Mouse (Mus musculus) thymus, adult 2 months (tissue): ENCODE data around the gene Mmaa.

Experiments
- CTCF ChIP-seq: fragments of 200-500 bp; IDR thresholded peaks from 2 replicates; pipeline ENCODE4 v1.5.1; 2012; ENCODE audit warnings: mild to moderate bottlenecking, control low read depth, low read length, moderate library complexity, borderline replicate concordance; ENCODE audit not compliant: control insufficient read depth, poor library complexity, insufficient read depth; ENCODE audit errors: extremely low read depth
- POLR2A ChIP-seq: fragments of 200-500 bp; IDR thresholded peaks from 2 replicates; pipeline ENCODE4 v1.6.1; 2012; ENCODE audit warnings: mild to moderate bottlenecking, low read length, control low read depth, moderate library complexity; ENCODE audit not compliant: control insufficient read depth, poor library complexity, insufficient read depth; ENCODE audit errors: extremely low read depth

GRCm38 (mm10) chr8:79284626-79285025 is 10.1 kb downstream of the Mmaa start:
- no peak for TF ChIP-seq CTCF
- TF ChIP-seq POLR2A: no peak
